Mouse (Mus musculus): ENCODE measurements around the gene Ergic1.

DNA sequence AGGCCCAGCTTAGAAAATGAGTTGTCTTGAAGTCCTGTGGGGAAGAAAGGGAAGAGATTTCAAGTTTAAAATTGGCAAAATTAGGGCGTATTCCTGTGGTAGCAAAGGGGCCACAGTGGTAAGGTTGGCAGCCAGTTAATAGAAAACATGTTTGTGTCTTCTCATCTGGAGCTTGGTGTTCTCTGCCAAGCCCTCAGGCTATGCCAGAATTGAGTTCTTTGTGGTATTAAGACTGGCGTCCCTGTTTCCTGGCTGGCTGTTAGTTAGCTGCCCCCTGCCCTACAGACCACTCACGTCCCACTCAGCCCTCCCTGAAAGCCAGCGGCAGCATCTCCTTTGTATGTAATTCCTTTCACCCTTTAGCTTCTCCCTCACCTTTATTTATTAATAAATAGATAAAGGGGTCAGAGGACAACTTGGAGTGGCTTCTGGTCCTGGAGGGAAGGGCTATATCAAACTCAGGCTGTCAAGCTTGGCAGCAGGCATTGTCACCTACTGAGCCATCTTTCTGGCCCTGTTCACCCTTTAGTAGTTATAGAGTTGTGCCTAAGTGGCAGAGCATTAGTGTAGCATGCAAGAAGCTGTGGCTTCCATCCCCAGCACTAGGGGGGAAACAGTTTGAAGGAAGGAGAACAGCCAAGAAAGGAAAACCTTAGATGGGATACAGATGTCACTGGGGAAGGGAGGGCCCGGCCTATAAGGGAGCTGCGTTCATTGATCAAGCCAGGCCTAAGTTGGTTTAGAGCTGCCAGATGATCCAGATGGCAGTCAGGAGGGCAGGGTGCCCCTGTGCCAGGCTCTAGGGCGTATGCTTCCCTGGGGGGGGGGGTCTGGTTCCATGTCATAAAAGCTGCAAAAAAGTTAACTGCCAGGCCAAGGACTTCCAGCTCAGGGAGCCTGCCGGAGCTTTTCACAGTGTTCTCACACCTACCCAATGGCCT, 127.8 kb downstream of the Ergic1 start:
- TF ChIP-seq POLR2A (IDR thresholded peaks at IDR 0.05; ENCODE audit: extremely low read depth, insufficient read depth, low read length) (no peak), CTCF (IDR thresholded peaks at IDR 0.05; ENCODE audit: extremely low read depth, insufficient read depth, low read length) (no peak)

Data from cortical plate, adult 2 months (tissue).